Mouse (Mus musculus) ovary, postnatal 14 days (tissue): ENCODE measurements around the gene Agrn.

Source experiments
- DNase-seq: peaks from one replicate; pipeline ENCODE4 v3.0.0; 2022; ENCODE audit warnings: low spot score

Agrn gene

DNA sequence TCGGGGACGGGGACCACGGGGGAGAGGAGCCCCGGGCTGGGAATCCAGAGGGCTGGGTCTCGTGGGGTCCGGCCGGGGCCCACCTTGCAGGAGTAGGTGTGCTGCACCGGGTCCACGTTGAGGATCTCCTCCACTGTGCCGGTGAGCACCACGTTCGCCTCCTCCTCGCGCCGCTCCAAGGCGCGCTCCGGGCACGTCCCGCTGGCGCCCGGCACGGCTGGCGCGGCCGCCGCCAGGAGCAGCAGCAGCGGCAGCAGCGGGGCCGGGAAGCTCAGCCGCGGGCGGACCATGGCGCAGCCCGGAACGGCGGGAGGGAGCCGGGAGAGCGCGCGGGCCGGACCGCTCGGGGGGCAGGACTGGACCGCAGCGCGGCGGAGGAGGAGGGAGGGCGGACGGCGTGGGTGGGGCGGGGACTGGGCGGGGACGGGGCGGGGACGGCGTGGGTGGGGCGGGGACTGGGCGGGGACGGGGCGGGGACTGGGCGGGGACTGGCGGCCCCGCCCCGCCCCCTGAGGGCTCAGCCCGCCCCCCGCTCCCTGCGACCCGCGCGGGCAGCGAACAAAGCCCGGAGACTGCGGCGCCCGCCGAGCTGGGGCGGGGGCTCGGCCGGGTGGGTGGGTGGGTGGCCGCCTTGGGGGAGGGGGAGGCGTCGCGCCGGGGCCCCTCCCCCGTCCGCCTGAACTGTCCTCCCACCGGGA lies at the start of gene Agrn:
TSS of gene Agrn (minus strand) at position 358 of the 698 bp plus-strand sequence.
- peak; percentile 61 for DNase-seq

DNA sequence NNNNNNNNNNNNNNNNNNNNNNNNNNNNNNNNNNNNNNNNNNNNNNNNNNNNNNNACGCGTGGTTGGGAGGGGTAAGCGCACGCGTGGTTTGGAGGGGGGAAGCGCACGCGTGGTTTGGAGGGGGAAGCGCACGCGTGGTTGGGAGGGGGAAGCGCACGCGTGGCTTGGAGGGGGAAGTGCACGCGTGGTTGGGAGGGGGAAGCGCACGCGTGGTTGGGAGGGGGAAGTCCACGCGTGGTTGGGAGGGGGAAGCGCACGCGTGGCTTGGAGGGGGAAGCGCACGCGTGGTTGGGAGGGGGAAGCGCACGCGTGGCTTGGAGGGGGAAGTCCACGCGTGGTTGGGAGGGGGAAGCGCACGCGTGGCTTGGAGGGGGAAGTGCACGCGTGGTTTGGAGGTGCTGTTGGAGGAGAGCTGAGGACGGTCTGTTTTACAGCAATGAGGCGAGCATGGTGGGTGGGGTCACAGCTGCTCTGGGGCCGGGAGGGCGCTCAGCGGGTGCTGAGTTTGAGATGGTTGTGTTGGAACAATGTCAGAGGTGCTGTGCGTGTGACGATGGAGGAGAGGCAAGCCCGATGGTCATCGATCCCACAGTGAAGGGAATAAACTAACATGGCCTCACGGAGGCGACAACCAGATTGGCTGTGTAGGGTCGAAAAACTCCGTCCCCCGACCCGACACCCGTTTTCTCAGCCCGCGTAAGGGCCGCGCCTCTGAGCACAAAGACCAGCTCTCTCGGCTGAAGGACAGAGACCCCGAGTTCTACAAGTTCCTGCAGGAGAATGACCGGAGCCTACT lies 39.6 kb upstream of the Agrn start:
- no peak for DNase-seq

DNA sequence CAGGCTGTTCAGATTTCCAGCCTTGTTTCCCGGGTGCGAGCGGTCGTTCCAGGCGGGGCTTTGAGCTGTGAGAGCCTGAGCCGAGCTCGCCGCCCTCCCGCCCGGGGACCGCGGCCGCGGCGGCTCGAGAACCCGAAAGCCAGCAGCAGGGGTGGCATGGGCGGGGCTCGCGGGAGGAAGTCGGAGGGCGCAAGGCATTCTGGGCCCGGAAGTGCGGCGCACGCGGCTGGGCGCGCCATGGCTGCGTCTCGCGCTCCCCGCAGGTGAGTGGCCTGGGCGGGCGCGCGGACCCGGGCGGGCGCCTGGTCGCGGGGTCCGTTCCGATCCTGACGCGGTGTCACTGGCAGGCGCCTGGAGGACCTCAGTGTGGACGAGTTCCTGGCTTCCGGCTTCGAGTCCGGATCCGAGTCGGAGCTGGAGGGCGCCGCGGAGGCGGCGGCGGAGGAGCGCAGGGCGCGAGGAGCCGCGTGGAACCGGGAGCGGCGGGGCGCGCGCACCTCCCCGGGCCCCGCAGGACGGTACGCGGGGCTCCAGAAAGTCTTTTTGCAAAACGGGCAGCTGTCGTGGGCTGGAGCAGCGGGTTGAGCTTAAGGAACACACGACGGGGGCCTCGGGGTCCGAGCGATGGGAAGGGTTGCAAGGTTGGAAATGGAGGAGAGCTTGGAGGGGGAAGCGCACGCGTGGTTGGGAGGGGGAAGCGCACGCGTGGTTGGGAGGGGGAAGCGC lies 38.7 kb upstream of the Agrn start, which contains the start of gene Noc2l:
TSS of gene Noc2l (plus strand) at position 203 of the 726 bp plus-strand sequence.
- peak; percentile 77 for DNase-seq

DNA sequence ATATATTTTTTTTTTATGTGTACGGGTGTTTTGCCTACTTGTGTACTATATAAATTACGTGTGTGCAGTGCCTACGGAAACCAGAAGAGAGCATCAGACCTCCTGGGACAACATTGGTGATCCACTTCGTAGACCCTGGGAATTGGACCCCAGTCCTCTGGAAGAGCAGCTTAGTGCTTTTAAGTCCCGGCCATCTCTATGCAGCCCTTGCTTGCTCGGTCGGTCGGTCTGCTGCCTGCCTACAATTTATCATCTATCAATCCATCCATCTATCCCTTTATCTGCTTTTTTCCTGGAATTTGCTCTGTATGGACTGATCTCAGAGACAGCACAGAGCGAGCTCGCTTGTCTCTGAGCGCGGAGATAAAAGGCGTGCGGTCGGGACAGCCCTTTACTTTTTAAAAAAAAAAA lies 38.1 kb upstream of the Agrn start:
- DNase-seq = no peak

DNA sequence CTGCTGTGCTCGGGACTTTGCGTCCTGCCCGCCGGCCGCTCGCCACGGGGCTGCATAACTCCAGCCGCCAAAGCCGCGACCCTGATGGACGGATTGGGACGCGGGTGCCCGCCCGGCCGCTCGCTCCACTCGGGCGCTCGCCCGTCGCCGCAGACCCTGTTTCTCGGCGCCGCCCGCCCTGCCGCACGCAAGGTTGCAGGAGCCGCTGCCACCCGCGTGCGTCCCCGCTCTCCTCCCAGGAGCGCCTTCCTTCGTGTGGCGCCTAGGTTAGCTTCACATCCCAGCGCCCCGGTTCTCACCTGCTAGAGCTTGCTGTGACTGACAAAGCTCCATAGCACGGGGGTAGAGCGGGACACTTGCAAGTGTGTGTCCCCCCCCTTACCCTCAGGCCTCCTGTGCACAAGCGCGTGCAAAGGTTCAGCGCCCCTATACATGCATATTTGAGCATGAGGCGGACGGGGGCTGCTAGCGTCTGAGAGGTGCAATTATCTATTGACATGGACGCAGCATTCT lies 37.5 kb upstream of the Agrn start, which contains the start of gene Plekhn1:
TSS of gene Plekhn1 (minus strand) at position 157 of the 513 bp plus-strand sequence.
- peak; percentile 55 for DNase-seq

DNA sequence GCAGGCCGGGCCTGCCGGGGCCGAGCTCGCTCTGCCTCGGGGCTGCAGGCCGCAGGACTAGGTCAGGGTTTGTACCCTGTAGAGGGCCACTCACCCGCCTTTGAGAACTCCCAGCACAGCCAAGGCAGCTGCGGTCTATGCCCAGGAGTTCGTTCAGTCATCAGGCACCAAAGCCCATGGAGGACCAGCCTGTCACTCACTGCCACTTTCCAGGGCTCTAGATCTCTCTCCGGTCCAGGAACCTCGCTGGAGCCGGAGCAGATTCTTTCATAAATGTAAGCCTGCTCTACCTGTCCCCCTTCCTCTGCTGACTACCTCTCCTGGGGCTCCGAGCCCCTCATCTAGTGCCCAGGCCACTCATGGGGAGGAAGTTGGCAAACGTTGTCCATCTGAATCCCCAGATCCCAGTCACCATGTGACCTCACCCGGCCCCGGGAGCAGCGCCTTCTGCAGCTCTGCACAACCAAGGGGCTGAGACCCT lies 36.8 kb upstream of the Agrn start:
- no peak for DNase-seq

DNA sequence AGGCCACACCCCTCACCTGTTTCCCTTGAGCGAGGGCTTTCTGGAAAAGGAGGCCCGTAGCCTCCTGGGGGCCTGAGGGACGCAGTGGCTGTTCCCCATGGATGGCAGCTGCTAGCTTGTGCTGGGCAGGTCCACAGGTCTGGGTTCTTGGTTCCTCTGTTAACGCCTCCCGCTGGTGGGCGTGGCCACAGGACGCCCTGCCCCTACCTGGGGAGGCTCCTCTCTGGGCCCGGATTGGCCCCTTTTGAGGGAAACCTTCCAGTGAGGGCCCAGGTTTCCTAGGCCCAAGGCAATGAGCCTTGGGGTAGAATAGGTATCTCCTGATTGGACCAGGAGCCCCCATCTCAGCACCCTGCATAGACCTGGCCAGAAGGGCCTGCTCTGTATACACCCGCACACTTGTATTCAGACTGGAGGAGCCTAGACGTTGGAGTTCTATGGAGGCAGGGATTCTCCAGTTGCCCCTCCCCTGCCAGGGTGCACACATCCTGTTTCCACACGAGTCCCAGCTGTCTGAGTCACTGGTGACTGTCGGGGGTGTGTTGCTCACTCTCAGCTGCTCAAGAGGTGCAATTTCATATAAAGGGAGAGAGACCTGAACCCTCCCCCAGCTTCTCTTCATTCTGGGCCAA lies 31.2 kb upstream of the Agrn start:
- DNase-seq = no peak

DNA sequence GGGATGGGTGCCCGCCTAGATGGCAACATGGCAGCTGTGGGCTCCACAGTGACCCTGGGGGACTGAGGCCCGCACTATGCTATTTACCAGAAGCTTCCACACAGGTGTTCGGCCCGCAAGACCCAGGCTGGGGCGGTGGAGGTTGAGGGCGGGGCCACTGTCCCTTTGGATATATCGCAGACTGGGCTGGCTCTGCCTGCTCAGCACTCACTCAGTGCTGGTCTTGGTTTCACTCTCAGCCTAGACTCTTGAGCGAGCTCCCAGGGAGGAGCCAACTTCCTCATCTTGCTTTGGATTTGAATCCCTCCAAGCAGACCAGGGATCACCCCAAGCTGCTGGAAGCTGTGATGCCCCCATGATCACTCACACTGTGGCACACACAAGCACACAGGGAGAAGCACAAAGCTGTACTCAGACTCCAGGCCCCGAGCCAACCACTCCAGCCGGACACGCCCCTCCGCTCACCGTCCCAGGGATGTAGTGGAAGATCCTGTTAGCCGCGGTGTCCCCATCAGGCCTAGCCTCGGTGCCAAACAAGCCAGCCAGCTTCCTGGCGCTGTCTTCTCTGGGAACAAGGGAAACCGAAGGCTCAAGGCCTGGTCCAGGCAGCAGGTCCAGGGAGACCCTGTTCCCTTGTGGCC lies 30.6 kb upstream of the Agrn start:
- DNase-seq = no peak

DNA sequence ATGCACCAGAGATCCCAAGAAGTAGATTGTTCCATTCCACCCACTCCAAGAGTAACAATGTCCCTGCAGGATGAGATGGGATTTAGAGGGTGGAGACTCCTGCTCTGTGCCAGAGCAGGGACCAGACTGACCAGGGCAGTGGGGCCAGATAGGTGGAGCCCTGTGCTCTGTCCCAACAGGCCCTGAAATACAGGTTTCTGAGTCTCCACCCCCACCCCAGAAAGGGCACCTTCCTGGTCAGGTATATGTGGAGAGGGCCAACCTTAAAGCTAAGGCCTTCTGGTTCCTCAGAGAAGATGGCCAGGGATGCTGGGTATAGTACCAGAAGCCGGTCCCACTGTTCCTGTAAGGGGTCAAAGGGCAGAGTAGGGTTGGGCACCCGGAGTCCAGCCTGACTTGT lies 27.0 kb upstream of the Agrn start:
- DNase-seq = no peak

DNA sequence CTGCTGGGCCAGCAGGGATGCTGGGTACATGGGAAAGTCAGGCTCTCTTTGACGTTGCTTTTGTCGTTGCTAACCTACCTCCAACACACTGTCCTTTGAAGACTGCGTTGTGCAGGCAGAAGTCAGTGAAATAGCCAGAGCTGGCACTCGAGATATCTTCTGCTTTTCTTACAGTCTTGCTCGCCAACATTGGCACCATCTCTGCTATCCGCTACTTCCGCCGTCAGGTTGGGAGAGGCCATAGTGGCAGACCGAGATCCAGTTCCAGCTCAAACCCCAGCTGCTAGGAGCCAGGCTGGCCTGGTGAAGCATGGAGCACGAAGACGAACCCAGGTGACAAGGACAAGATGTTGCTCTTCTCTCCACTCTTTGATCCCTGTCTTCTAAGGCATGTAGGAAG lies 22.6 kb upstream of the Agrn start:
- no peak for DNase-seq

DNA sequence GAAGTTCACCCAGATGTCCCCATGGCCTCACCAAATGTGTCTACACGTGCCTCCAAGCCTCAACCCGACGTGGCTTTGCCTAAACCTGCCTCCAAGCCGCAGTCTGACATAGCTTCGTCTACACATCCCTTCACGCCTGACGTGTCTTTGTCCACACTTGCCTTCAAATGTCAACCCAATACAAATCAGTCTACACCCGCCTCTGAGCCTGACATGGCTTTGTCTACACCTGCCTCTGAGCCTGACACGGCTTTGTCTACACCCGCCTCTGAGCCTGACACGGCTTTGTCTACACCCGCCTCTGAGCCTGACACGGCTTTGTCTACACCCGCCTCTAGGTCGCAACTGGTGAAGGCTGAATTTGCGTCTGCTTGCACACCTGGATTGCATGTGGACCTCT lies 20.6 kb upstream of the Agrn start:
- no peak for DNase-seq

DNA sequence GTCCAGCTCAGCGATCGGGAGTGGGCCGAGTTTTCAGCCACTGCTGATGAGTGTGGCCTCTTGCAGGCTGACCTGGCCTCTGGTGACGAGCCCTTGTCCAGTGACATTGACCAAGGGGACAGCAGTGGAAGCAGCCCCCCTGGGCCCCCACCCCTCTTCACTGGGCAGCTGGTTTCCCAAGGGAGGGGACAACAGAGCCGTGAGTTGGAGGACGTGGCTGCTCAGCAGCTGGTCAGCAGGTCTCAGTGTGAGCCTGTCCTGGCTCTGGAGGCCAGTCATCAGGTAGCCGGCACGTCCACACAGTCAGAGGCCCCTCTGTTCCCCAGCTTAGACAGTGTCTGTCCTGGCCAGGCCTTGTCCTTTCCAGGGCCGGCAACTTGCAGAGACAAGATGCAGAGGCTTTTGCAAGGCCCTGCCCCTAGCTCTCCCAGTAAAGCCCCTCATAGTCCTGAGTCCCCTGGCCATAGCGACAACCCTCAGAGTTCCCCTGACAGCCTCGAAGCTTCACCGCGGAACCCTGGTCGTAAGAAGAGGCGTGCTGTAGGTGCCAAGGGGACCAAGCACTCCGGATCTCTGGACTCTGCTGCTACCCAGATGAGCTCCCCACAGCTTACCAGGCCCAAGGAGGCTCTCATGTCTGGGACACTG lies 19.9 kb upstream of the Agrn start:
- no peak for DNase-seq

DNA sequence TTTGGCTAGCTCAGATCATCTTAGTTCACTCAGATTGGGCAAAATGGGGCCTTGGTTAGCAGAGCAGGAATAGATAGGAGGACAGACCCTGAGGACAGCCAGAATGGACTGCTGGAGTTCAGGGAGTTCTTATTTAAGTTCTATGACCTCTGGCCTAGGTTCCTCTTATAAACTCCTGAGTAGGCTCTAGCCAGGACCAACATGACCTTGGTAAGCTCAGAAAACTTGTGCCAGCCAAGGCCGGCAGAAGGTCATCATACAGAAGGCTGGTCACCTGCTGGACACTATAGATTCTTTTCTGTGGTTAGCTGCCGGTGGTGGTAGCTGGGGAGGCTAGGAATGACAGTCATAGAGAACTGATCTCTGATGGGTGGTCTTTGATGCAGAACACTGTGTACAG lies 18.9 kb upstream of the Agrn start:
- no peak for DNase-seq

DNA sequence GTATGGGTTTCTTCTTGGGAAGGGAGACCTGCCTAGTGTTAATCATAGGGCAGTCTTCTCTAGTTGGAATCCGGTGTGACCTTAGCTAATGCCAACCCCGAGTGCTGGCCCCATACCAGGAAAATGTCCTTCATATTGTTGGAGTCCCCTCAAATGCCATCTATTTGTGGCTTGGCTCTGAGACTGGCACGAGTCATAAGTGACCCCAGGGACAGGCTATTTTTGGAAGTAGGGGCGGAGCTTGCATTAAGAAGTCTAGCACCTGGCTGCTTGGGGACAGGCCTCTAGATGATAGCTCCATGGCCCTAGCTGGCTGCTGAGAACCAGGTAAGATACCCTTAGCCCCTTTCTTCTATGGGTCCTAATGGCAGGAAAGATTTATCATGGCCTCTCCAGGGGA lies 18.4 kb upstream of the Agrn start, which contains the start of gene Perm1:
TSS of gene Perm1 (plus strand) at position 220 of the 400 bp plus-strand sequence.
- DNase-seq = no peak

DNA sequence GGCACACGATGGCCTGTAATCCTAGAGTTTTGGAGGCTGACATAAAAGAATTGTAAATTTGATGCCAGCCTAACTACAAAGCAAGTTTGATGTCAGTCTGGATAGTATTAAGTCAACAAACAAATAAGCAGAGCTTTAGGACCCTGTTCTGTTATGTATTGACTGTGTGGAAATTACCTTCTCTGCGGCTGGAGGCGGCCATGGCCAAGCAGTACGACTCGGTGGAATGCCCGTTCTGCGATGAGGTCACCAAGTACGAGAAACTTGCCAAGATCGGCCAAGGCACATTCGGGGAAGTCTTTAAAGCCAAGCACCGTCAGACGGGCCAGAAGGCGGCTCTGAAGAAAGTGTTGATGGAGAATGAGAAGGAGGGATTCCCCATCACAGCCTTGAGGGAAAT lies 15.8 kb upstream of the Agrn start:
- DNase-seq = no peak

DNA sequence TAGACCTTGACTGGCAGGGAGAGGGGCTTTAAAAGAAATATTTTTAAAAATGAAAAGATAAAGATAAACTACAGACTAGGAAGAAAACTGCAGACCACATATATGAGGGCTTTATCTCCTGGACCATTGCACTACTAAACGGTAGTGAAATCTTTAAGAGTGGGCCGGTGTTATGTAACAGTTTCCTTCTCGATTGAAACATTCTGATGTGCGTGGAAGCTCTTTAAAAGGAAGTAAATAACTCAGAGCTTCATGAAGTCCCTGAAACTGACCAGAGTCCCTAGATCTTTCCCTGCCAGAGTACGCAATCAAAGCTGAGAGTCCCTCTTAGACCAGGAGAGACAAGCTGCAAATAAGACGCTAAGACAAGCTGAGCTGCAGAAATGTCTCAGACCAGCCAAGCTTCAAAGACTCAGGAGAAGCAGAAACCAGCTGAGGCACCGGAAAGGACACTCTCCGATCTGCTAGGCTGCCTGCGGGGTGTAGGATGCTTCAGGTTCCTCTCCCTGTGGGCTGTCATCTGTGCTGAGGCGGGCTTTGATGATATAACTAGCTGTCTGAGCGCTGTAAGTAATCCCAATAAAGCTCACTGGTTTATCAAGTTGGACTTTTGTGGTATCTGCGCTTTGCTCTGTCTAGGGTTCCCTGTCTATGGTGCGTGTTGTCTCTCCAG lies 12.8 kb upstream of the Agrn start:
- DNase-seq = no peak

DNA sequence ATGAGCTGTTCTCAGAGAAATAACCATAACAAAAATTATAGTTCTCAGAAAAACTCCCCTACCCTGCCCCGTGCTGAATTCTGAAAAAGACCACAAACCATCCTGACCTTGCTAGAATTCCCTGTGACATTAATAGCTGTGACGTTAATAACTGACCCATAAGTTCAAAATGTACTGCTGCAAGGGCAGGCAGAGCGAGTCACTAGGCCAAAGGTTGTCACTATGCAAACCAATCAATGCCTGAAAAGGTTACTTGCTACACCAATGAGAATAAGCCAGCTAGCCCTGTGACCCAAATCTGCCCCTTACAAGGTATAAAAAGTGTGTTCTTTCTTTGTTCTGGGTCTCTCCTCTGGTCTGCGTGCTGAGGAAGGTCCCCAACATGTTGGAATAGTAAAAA lies 11.6 kb upstream of the Agrn start:
- DNase-seq = no peak

DNA sequence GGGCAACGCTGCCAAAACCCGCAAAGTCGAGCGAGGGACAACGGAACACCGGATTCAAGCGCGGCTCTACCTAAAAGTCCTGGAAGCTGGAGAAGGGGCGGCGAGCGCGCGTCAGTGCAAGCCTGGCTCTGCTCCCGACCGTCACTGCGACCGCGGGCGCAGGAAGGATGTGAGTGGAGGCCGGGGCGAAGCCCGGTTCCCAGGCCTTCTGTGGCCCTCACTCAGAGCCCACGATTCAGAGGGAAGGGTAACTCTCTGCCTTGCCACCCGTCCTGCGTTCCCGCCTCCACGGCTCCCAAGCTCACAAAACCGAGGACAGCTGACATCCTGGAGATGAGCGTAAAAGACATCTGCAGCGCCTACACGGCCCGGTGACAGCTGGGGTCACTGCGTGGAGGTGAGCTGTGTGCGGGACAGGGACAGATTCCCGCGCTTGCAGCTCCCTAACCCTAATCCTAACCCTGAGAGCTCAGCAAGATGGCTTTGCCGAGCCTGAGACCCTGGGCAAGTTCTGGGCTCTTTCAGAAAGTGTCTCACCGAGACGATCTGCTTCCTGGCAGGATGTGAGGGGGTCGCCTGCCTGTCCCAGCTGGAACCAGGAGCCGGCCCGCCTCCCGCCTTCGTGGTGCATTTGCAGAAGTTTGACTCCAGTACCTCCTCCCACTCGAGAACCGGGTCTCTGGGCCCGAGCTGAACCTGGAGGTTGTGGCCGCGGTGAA lies 6.3 kb upstream of the Agrn start:
- no peak for DNase-seq

DNA sequence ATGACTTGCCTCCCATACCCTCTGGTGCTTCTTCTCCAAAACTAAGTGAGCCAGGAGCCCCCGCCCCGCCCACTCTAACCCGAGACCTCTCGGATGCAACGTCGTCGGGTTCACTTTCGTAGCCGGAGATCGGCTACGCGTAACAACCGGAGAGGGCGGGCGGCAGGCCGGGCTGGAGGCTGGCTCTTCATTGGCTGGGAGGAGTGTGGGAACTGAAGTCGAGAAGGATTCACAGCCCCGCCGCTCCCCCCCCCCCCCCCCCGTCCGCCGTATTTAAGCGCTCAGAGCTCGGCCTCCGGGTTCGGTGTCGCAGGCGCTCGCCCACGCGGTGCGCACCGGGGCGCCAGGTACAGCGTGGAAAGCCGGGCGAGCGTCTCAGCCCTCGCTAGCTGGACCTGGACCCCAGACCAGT lies 5.7 kb upstream of the Agrn start, which contains the start of gene AW011738:
TSS of gene AW011738 (plus strand) at position 304 of the 412 bp plus-strand sequence.
- DNase-seq = no peak
